In the genomic region with DNA sequence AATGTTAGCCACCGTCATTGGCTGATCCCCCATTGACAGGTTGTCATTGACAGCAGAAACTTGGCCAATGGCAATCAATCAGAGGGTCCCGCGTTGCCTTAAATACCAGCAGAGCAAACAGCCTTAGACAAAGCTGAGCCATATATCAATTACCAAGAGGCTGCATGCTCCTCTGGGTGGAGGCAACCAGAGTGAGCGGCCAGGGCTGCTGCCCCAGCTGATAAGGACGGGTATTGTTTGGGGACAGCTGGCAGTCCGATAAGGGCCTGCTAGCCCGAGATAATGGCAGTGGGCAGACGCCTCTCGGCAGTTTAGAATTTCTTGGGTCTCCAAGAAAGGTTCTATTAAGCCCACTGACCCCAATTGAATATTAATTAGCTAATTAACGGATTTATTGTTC, we compare ENCODE assay signal across 11 mouse cellular contexts. TPM values are rescaled to one million over a fixed set of nuclear protein-coding genes. Genes with fewer than 3 reads are reported as not detected.
DNase-seq lines count a peak whose midpoint lies in the region; ATAC-seq lines count a peak whose summit lies in the region.
"Had no signal": no experiment of that assay in that cellular context is flagged by ENCODE, and none has a peak within 500 bp of the region (broad histone marks: within the 10 kb centered on the region; RNA-seq: fewer than 3 reads in every experiment).

No protein-coding gene starts in this region.

- H3K4me2 ChIP-seq in forebrain, embryonic 12.5 days = no peak overlapping the region
- H3K4me2 ChIP-seq in liver, embryonic 16.5 days (ENCODE audit: low read depth, low read length) = peak overlapping the region; percentile 30

- ATAC-seq in forebrain, embryonic 12.5 days (ENCODE audit: low FRiP score) = peak; percentile 83
- peak; percentile 92 for ATAC-seq in liver, embryonic 16.5 days (ENCODE audit: low read depth)

- peaks cover 31% of the 10 kb centered on the region for H3K27me3 ChIP-seq in forebrain, embryonic 12.5 days
- H3K27me3 ChIP-seq in liver, embryonic 16.5 days (ENCODE audit: control insufficient read depth, insufficient read depth, low read depth, low read length) = no peaks in the 10 kb centered on the region

- no peak overlapping the region for H3K9ac ChIP-seq in forebrain, embryonic 12.5 days
- no peak overlapping the region for H3K9ac ChIP-seq in liver, embryonic 16.5 days (ENCODE audit: low read depth, low read length)

- H3K4me1 ChIP-seq in forebrain, embryonic 12.5 days = peaks cover 39% of the 10 kb centered on the region
- H3K4me1 ChIP-seq in liver, embryonic 16.5 days (ENCODE audit: control insufficient read depth, low read depth, low read length) = peaks cover 56% of the 10 kb centered on the region

- 15% methylated on average over 10 of the region's 10 CpGs for WGBS in forebrain, embryonic 12.5 days
- 2% methylated on average over 10 of the region's 10 CpGs for WGBS in liver, embryonic 16.5 days (ENCODE audit: insufficient replicate concordance)

- peak overlapping the region; percentile 75 for H3K27ac ChIP-seq in forebrain, embryonic 12.5 days
- peak overlapping the region; percentile 65 for H3K27ac ChIP-seq in liver, embryonic 16.5 days (ENCODE audit: low read length)
- H3K27ac ChIP-seq: macrophage had no signal

- no peaks in the 10 kb centered on the region for H3K36me3 ChIP-seq in forebrain, embryonic 12.5 days (replicated peaks)
- no peaks in the 10 kb centered on the region for H3K36me3 ChIP-seq in liver, embryonic 16.5 days (ENCODE audit: control insufficient read depth, insufficient read depth)

- no peaks in the 10 kb centered on the region for H3K9me3 ChIP-seq in forebrain, embryonic 12.5 days
- no peaks in the 10 kb centered on the region for H3K9me3 ChIP-seq in liver, embryonic 16.5 days (replicated peaks; ENCODE audit: control insufficient read depth, low read length)

- intact Hi-C loops in left cerebral cortex, postnatal 4 days (cut with DNase I) = no loop called here
- intact Hi-C loops in left cerebral cortex, postnatal 36 days (cut with DNase I) = no loop called here

- peak; percentile 13 for DNase-seq in left cerebral cortex, postnatal 4 days
- no peak for DNase-seq in left cerebral cortex, postnatal 36 days (ENCODE audit: low spot score in 2 of 2)
- peak; percentile 55 to 59 for DNase-seq in spleen, postnatal 14 days (ENCODE audit: low spot score in 2 of 2)
- no peak for DNase-seq in lung, postnatal 4 days
- DNase-seq in layer of hippocampus, postnatal 25 days (ENCODE audit: extremely low spot score in 1 of 2, low spot score in 1 of 2) = no peak
- DNase-seq in kidney, adult 11 months = no peak
- DNase-seq: cerebellum, adult 8-10 months; thymus, adult 18-20 months had no signal

- no peak overlapping the region for H3K4me3 ChIP-seq in forebrain, embryonic 12.5 days (replicated peaks)
- H3K4me3 ChIP-seq in liver, embryonic 16.5 days (ENCODE audit: low read depth, low read length) = peak overlapping the region; percentile 0; the same call in 1 of the 2 replicates

RNA-seq across cellular contexts. Expression of gene Ric3, which starts 31.8 kb away (rescaled TPM):
- total RNA-seq in left cerebral cortex, postnatal 4 days (2021) = 10 to 100 TPM; 37.8 to 39.4 TPM
- 10 to 100 TPM; 63.5 to 69.2 TPM for total RNA-seq in left cerebral cortex, postnatal 36 days (2021)
- 23.6 and 25.1 TPM in 2 replicates for polyA plus RNA-seq in forebrain, embryonic 12.5 days (2016; fragmentation: Nextera tagmentation; extraction: Ambion mirVana)
- polyA plus RNA-seq in liver, embryonic 16.5 days (2015; fragmentation: Nextera tagmentation; extraction: Ambion mirVana) = 0.25 and 0.47 TPM in 2 replicates
- 10 to 100 TPM; 64.5 to 68.9 TPM for total RNA-seq in layer of hippocampus, postnatal 25 days (2021)

Comparison
In these comparisons a context has a peak if more than half of its experiments do, and no peak if none do; other contexts are left out.
1. DNase-seq: peak in left cerebral cortex, postnatal 4 days (single experiment) and spleen, postnatal 14 days (2 of 2); none in left cerebral cortex, postnatal 36 days (0 of 2), lung, postnatal 4 days (0 of 2), layer of hippocampus, postnatal 25 days (0 of 2) and kidney, adult 11 months (single experiment).